Mouse (Mus musculus): ENCODE measurements at regions not wholly inside any gene's neighbourhood (a gene's known extent, or its start where the extent isn't known, plus 50 kb on each side); places are given as distances from the start of the nearest gene placed in this dataset.

- no peak overlapping the region for H3K9ac ChIP-seq (replicated peaks)
- 48% methylated on average over 4 of the region's 4 CpGs for WGBS (ENCODE audit: insufficient replicate concordance)
- no peaks in the 10 kb centered on the region for H3K27me3 ChIP-seq (ENCODE audit: insufficient read depth, low read length)
- ATAC-seq (no peak), DNase-seq (no peak)
- no peak overlapping the region for H3K4me3 ChIP-seq (ENCODE audit: low read depth, low read length)
- no peak overlapping the region for H3K4me2 ChIP-seq (ENCODE audit: low read depth, low read length)
- no peaks in the 10 kb centered on the region for H3K9me3 ChIP-seq (ENCODE audit: low read length)
- TF ChIP-seq CTCF (IDR thresholded peaks at IDR 0.05; ENCODE audit: low read depth) (no peak), EP300 (IDR thresholded peaks at IDR 0.05; ENCODE audit: low read depth) (no peak)
- no peak overlapping the region for H3K27ac ChIP-seq (ENCODE audit: low read depth)
- no peaks in the 10 kb centered on the region for H3K4me1 ChIP-seq (ENCODE audit: insufficient read depth)
- H3K36me3 ChIP-seq (replicated peaks; ENCODE audit: insufficient read depth, low read length): no peaks in the 10 kb centered on the region
Observed at GRCm38 (mm10) chr7:69766451-69766850, 600.1 kb downstream of the Nr2f2 start.

- DNase-seq (no peak), ATAC-seq (no peak)
- Histone ChIP-seq H3K9me3 (ENCODE audit: low read length) (no peaks in the 10 kb centered on the region), H3K4me3 (ENCODE audit: low read depth, low read length) (no peak overlapping the region), H3K27me3 (ENCODE audit: insufficient read depth, low read length) (no peaks in the 10 kb centered on the region), H3K27ac (ENCODE audit: low read depth) (no peak overlapping the region), H3K4me2 (ENCODE audit: low read depth, low read length) (no peak overlapping the region), H3K9ac (replicated peaks) (no peak overlapping the region), H3K4me1 (ENCODE audit: insufficient read depth) (no peaks in the 10 kb centered on the region), H3K36me3 (replicated peaks; ENCODE audit: insufficient read depth, low read length) (no peaks in the 10 kb centered on the region)
- 79% methylated on average over 6 of the region's 6 CpGs for WGBS (ENCODE audit: insufficient replicate concordance)
- no peak for TF ChIP-seq EP300 (IDR thresholded peaks at IDR 0.05; ENCODE audit: low read depth)
- no peak for TF ChIP-seq CTCF (IDR thresholded peaks at IDR 0.05; ENCODE audit: low read depth)
Observed at GRCm38 (mm10) chr7:69740495-69740894, 626.0 kb downstream of the Nr2f2 start.

- H3K4me3 ChIP-seq (ENCODE audit: low read depth, low read length): no peak overlapping the region
- no peak overlapping the region for H3K9ac ChIP-seq (replicated peaks)
- no peak overlapping the region for H3K27ac ChIP-seq (ENCODE audit: low read depth)
- no peaks in the 10 kb centered on the region for H3K27me3 ChIP-seq (ENCODE audit: insufficient read depth, low read length)
- WGBS (ENCODE audit: insufficient replicate concordance): 86% methylated on average over 7 of the region's 7 CpGs
- no peaks in the 10 kb centered on the region for H3K9me3 ChIP-seq (ENCODE audit: low read length)
- no peaks in the 10 kb centered on the region for H3K4me1 ChIP-seq (ENCODE audit: insufficient read depth)
- DNase-seq (no peak), ATAC-seq (no peak)
- no peak for TF ChIP-seq EP300 (IDR thresholded peaks at IDR 0.05; ENCODE audit: low read depth)
- TF ChIP-seq CTCF (IDR thresholded peaks at IDR 0.05; ENCODE audit: low read depth): no peak
- H3K4me2 ChIP-seq (ENCODE audit: low read depth, low read length): no peak overlapping the region
- no peaks in the 10 kb centered on the region for H3K36me3 ChIP-seq (replicated peaks; ENCODE audit: insufficient read depth, low read length)
Observed at GRCm38 (mm10) chr7:69738998-69739397, 627.5 kb downstream of the Nr2f2 start.

GRCm38 (mm10) chr7:69715081-69715480, 651.5 kb downstream of the Nr2f2 start:
- 78% methylated on average over 5 of the region's 5 CpGs for WGBS (ENCODE audit: insufficient replicate concordance)
- no peak for DNase-seq
- Histone ChIP-seq H3K9me3 (ENCODE audit: low read length) (no peaks in the 10 kb centered on the region), H3K27me3 (ENCODE audit: insufficient read depth, low read length) (no peaks in the 10 kb centered on the region), H3K4me3 (ENCODE audit: low read depth, low read length) (no peak overlapping the region), H3K4me2 (ENCODE audit: low read depth, low read length) (no peak overlapping the region), H3K9ac (replicated peaks) (no peak overlapping the region), H3K4me1 (ENCODE audit: insufficient read depth) (no peaks in the 10 kb centered on the region), H3K27ac (ENCODE audit: low read depth) (no peak overlapping the region), H3K36me3 (replicated peaks; ENCODE audit: insufficient read depth, low read length) (no peaks in the 10 kb centered on the region)
- no peak for TF ChIP-seq CTCF (IDR thresholded peaks at IDR 0.05; ENCODE audit: low read depth)
- TF ChIP-seq EP300 (IDR thresholded peaks at IDR 0.05; ENCODE audit: low read depth): no peak
- no peak for ATAC-seq

GRCm38 (mm10) chr7:69670211-69670610, 696.3 kb downstream of the Nr2f2 start:
- Histone ChIP-seq H3K4me2 (ENCODE audit: low read depth, low read length) (no peak overlapping the region), H3K4me3 (ENCODE audit: low read depth, low read length) (no peak overlapping the region), H3K4me1 (ENCODE audit: insufficient read depth) (no peaks in the 10 kb centered on the region), H3K9me3 (ENCODE audit: low read length) (no peaks in the 10 kb centered on the region), H3K27ac (ENCODE audit: low read depth) (no peak overlapping the region), H3K27me3 (ENCODE audit: insufficient read depth, low read length) (no peaks in the 10 kb centered on the region), H3K9ac (replicated peaks) (no peak overlapping the region), H3K36me3 (replicated peaks; ENCODE audit: insufficient read depth, low read length) (no peaks in the 10 kb centered on the region)
- 56% methylated on average over 1 of the region's 1 CpGs for WGBS (ENCODE audit: insufficient replicate concordance)
- DNase-seq (no peak), ATAC-seq (no peak)
- TF ChIP-seq EP300 (IDR thresholded peaks at IDR 0.05; ENCODE audit: low read depth) (no peak), CTCF (IDR thresholded peaks at IDR 0.05; ENCODE audit: low read depth) (no peak)

GRCm38 (mm10) chr7:69655583-69655982, 711.0 kb downstream of the Nr2f2 start:
- H3K4me2 ChIP-seq (ENCODE audit: low read depth, low read length): no peak overlapping the region
- 9% methylated on average over 9 of the region's 9 CpGs for WGBS (ENCODE audit: insufficient replicate concordance)
- ATAC-seq (no peak), DNase-seq (no peak)
- TF ChIP-seq CTCF (IDR thresholded peaks at IDR 0.05; ENCODE audit: low read depth) (no peak), EP300 (IDR thresholded peaks at IDR 0.05; ENCODE audit: low read depth) (no peak)
- H3K4me1 ChIP-seq (ENCODE audit: insufficient read depth): no peaks in the 10 kb centered on the region
- no peak overlapping the region for H3K27ac ChIP-seq (ENCODE audit: low read depth)
- H3K4me3 ChIP-seq (ENCODE audit: low read depth, low read length): no peak overlapping the region
- H3K9ac ChIP-seq (replicated peaks): no peak overlapping the region
- H3K36me3 ChIP-seq (replicated peaks; ENCODE audit: insufficient read depth, low read length): no peaks in the 10 kb centered on the region
- no peaks in the 10 kb centered on the region for H3K27me3 ChIP-seq (ENCODE audit: insufficient read depth, low read length)
- H3K9me3 ChIP-seq (ENCODE audit: low read length): no peaks in the 10 kb centered on the region

GRCm38 (mm10) chr7:69645449-69645848, 721.1 kb downstream of the Nr2f2 start:
- no peak overlapping the region for H3K9ac ChIP-seq (replicated peaks)
- H3K4me2 ChIP-seq (ENCODE audit: low read depth, low read length): no peak overlapping the region
- H3K27ac ChIP-seq (ENCODE audit: low read depth): no peak overlapping the region
- no peaks in the 10 kb centered on the region for H3K36me3 ChIP-seq (replicated peaks; ENCODE audit: insufficient read depth, low read length)
- H3K4me3 ChIP-seq (ENCODE audit: low read depth, low read length): no peak overlapping the region
- no peaks in the 10 kb centered on the region for H3K27me3 ChIP-seq (ENCODE audit: insufficient read depth, low read length)
- DNase-seq (no peak), ATAC-seq (no peak)
- no peaks in the 10 kb centered on the region for H3K9me3 ChIP-seq (ENCODE audit: low read length)
- H3K4me1 ChIP-seq (ENCODE audit: insufficient read depth): no peaks in the 10 kb centered on the region
- 69% methylated on average over 6 of the region's 6 CpGs for WGBS (ENCODE audit: insufficient replicate concordance)
- TF ChIP-seq CTCF (IDR thresholded peaks at IDR 0.05; ENCODE audit: low read depth): no peak
- no peak for TF ChIP-seq EP300 (IDR thresholded peaks at IDR 0.05; ENCODE audit: low read depth)
